Mouse (Mus musculus): ENCODE data around the gene Pparg. TPM values are rescaled to one million over a fixed set of nuclear protein-coding genes. Genes with fewer than 3 reads are reported as not detected.

The Pparg gene
- 1.3 and 2.0 TPM in 2 replicates for polyA plus RNA-seq (2016; fragmentation: Nextera tagmentation; extraction: Ambion mirVana)

GRCm38 (mm10) chr6:115360776-115361605 lies at the start of gene Pparg:
Pparg (plus strand) TSS chr6:115360951.
- Histone ChIP-seq H3K4me1 (replicated peaks) (peaks cover 4% of the 10 kb centered on the region), H3K27me3 (replicated peaks) (peaks cover 16% of the 10 kb centered on the region), H3K36me3 (no peaks in the 10 kb centered on the region), H3K4me3 (peak within 1 kb of the TSS; percentile 56), H3K9ac (peak within 1 kb of the TSS; percentile 74), H3K4me2 (peak within 1 kb of the TSS; percentile 97), H3K9me3 (replicated peaks) (0 out of 2 replicates have a peak, but pooled peaks cover 4% of the 10 kb centered on the region), H3K27ac (ENCODE audit: poor library complexity, severe bottlenecking) (no peak within 1 kb of the TSS)
- ATAC-seq (ENCODE audit: insufficient number of reproducible peaks, low FRiP score): peak; percentile 71
- WGBS: under 1% methylated on average over 75 of the region's 76 CpGs

GRCm38 (mm10) chr6:115312780-115313179 lies 48.0 kb upstream of the Pparg start:
- no peaks in the 10 kb centered on the region for H3K36me3 ChIP-seq
- H3K4me1 ChIP-seq (replicated peaks): no peaks in the 10 kb centered on the region
- no peak for ATAC-seq (ENCODE audit: insufficient number of reproducible peaks, low FRiP score)
- H3K27me3 ChIP-seq (replicated peaks): peaks cover 14% of the 10 kb centered on the region
- H3K9me3 ChIP-seq (replicated peaks): no peaks in the 10 kb centered on the region
- no peak overlapping the region for H3K9ac ChIP-seq
- WGBS: 76% methylated on average over 12 of the region's 12 CpGs
- no peak overlapping the region for H3K4me2 ChIP-seq
- no peak overlapping the region for H3K4me3 ChIP-seq
- no peak overlapping the region for H3K27ac ChIP-seq (ENCODE audit: poor library complexity, severe bottlenecking)

- Histone ChIP-seq H3K4me2 (no peak overlapping the region), H3K4me3 (no peak overlapping the region), H3K27me3 (replicated peaks) (peaks cover 14% of the 10 kb centered on the region), H3K9me3 (replicated peaks) (no peaks in the 10 kb centered on the region), H3K27ac (ENCODE audit: poor library complexity, severe bottlenecking) (no peak overlapping the region), H3K36me3 (no peaks in the 10 kb centered on the region), H3K4me1 (replicated peaks) (no peaks in the 10 kb centered on the region), H3K9ac (no peak overlapping the region)
- WGBS: 71% methylated on average over 9 of the region's 9 CpGs
- no peak for ATAC-seq (ENCODE audit: insufficient number of reproducible peaks, low FRiP score)
Measured at GRCm38 (mm10) chr6:115313235-115313738, 47.5 kb upstream of the Pparg start.

GRCm38 (mm10) chr6:115313910-115314309 lies 46.8 kb upstream of the Pparg start:
- H3K36me3 ChIP-seq: no peaks in the 10 kb centered on the region
- no peak for ATAC-seq (ENCODE audit: insufficient number of reproducible peaks, low FRiP score)
- H3K4me1 ChIP-seq (replicated peaks): no peaks in the 10 kb centered on the region
- 58% methylated on average over 7 of the region's 7 CpGs for WGBS
- no peak overlapping the region for H3K4me2 ChIP-seq
- H3K27ac ChIP-seq (ENCODE audit: poor library complexity, severe bottlenecking): no peak overlapping the region
- H3K9ac ChIP-seq: no peak overlapping the region
- no peak overlapping the region for H3K4me3 ChIP-seq
- H3K9me3 ChIP-seq (replicated peaks): no peaks in the 10 kb centered on the region
- H3K27me3 ChIP-seq (replicated peaks): peaks cover 14% of the 10 kb centered on the region

GRCm38 (mm10) chr6:115315770-115316169 lies 45.0 kb upstream of the Pparg start:
- peaks cover 14% of the 10 kb centered on the region for H3K27me3 ChIP-seq (replicated peaks)
- H3K36me3 ChIP-seq: no peaks in the 10 kb centered on the region
- no peak overlapping the region for H3K4me3 ChIP-seq
- H3K4me2 ChIP-seq: no peak overlapping the region
- H3K4me1 ChIP-seq (replicated peaks): no peaks in the 10 kb centered on the region
- no peak overlapping the region for H3K27ac ChIP-seq (ENCODE audit: poor library complexity, severe bottlenecking)
- ATAC-seq (ENCODE audit: insufficient number of reproducible peaks, low FRiP score): no peak
- no peaks in the 10 kb centered on the region for H3K9me3 ChIP-seq (replicated peaks)
- WGBS: 66% methylated on average over 4 of the region's 4 CpGs
- no peak overlapping the region for H3K9ac ChIP-seq

GRCm38 (mm10) chr6:115316811-115317221 lies 43.9 kb upstream of the Pparg start:
- no peak for ATAC-seq (ENCODE audit: insufficient number of reproducible peaks, low FRiP score)
- no peak overlapping the region for H3K27ac ChIP-seq (ENCODE audit: poor library complexity, severe bottlenecking)
- H3K4me1 ChIP-seq (replicated peaks): no peaks in the 10 kb centered on the region
- no peak overlapping the region for H3K9ac ChIP-seq
- H3K36me3 ChIP-seq: no peaks in the 10 kb centered on the region
- H3K4me3 ChIP-seq: no peak overlapping the region
- 62% methylated on average over 11 of the region's 11 CpGs for WGBS
- H3K9me3 ChIP-seq (replicated peaks): no peaks in the 10 kb centered on the region
- H3K4me2 ChIP-seq: no peak overlapping the region
- H3K27me3 ChIP-seq (replicated peaks): peaks cover 18% of the 10 kb centered on the region

- Histone ChIP-seq H3K27ac (ENCODE audit: poor library complexity, severe bottlenecking) (no peak overlapping the region), H3K36me3 (no peaks in the 10 kb centered on the region), H3K4me3 (no peak overlapping the region), H3K4me1 (replicated peaks) (no peaks in the 10 kb centered on the region), H3K4me2 (no peak overlapping the region), H3K27me3 (replicated peaks) (peaks cover 13% of the 10 kb centered on the region; the same call in 1 of the 2 replicates), H3K9ac (no peak overlapping the region), H3K9me3 (replicated peaks) (no peaks in the 10 kb centered on the region)
- 80% methylated on average over 6 of the region's 6 CpGs for WGBS
- ATAC-seq (ENCODE audit: insufficient number of reproducible peaks, low FRiP score): no peak
Measured at GRCm38 (mm10) chr6:115318811-115319210, 41.9 kb upstream of the Pparg start.

- H3K27me3 ChIP-seq (replicated peaks): peaks cover 16% of the 10 kb centered on the region; the same call in 1 of the 2 replicates
Measured at GRCm38 (mm10) chr6:115319686-115320085, 41.1 kb upstream of the Pparg start.

GRCm38 (mm10) chr6:115320927-115321714 lies 39.6 kb upstream of the Pparg start:
- no peak for ATAC-seq (ENCODE audit: insufficient number of reproducible peaks, low FRiP score)
- H3K4me3 ChIP-seq: no peak overlapping the region
- H3K9me3 ChIP-seq (replicated peaks): no peaks in the 10 kb centered on the region
- no peaks in the 10 kb centered on the region for H3K4me1 ChIP-seq (replicated peaks)
- WGBS: 78% methylated on average over 8 of the region's 8 CpGs
- H3K9ac ChIP-seq: no peak overlapping the region
- H3K36me3 ChIP-seq: no peaks in the 10 kb centered on the region
- H3K4me2 ChIP-seq: no peak overlapping the region
- peaks cover 16% of the 10 kb centered on the region; the same call in 1 of the 2 replicates for H3K27me3 ChIP-seq (replicated peaks)
- H3K27ac ChIP-seq (ENCODE audit: poor library complexity, severe bottlenecking): no peak overlapping the region

More at GRCm38 (mm10) chr6:115319686-115320085, 41.1 kb upstream of the Pparg start:
- no peak overlapping the region for H3K9ac ChIP-seq
- no peak overlapping the region for H3K27ac ChIP-seq (ENCODE audit: poor library complexity, severe bottlenecking)
- H3K4me2 ChIP-seq: no peak overlapping the region
- no peaks in the 10 kb centered on the region for H3K9me3 ChIP-seq (replicated peaks)
- no peak overlapping the region for H3K4me3 ChIP-seq
- no peak for ATAC-seq (ENCODE audit: insufficient number of reproducible peaks, low FRiP score)
- WGBS: 87% methylated on average over 4 of the region's 4 CpGs
- H3K36me3 ChIP-seq: no peaks in the 10 kb centered on the region
- no peaks in the 10 kb centered on the region for H3K4me1 ChIP-seq (replicated peaks)

GRCm38 (mm10) chr6:115321883-115322351 lies 38.8 kb upstream of the Pparg start:
- 71% methylated on average over 6 of the region's 6 CpGs for WGBS

GRCm38 (mm10) chr6:115322956-115323355 lies 37.8 kb upstream of the Pparg start:
- peaks cover 3% of the 10 kb centered on the region for H3K9me3 ChIP-seq (replicated peaks)
- H3K9ac ChIP-seq: no peak overlapping the region
- peaks cover 16% of the 10 kb centered on the region; the same call in 1 of the 2 replicates for H3K27me3 ChIP-seq (replicated peaks)
- no peaks in the 10 kb centered on the region for H3K4me1 ChIP-seq (replicated peaks)
- H3K36me3 ChIP-seq: no peaks in the 10 kb centered on the region
- no peak overlapping the region for H3K27ac ChIP-seq (ENCODE audit: poor library complexity, severe bottlenecking)
- no peak overlapping the region for H3K4me3 ChIP-seq
- no peak for ATAC-seq (ENCODE audit: insufficient number of reproducible peaks, low FRiP score)
- H3K4me2 ChIP-seq: no peak overlapping the region
- 75% methylated on average over 5 of the region's 5 CpGs for WGBS

More at GRCm38 (mm10) chr6:115321883-115322351, 38.8 kb upstream of the Pparg start:
- no peaks in the 10 kb centered on the region for H3K9me3 ChIP-seq (replicated peaks)
- H3K27ac ChIP-seq (ENCODE audit: poor library complexity, severe bottlenecking): no peak overlapping the region
- H3K4me2 ChIP-seq: no peak overlapping the region
- H3K4me1 ChIP-seq (replicated peaks): no peaks in the 10 kb centered on the region
- H3K36me3 ChIP-seq: no peaks in the 10 kb centered on the region
- ATAC-seq (ENCODE audit: insufficient number of reproducible peaks, low FRiP score): no peak
- H3K9ac ChIP-seq: no peak overlapping the region
- H3K27me3 ChIP-seq (replicated peaks): peaks cover 16% of the 10 kb centered on the region; the same call in 1 of the 2 replicates
- H3K4me3 ChIP-seq: no peak overlapping the region
